Mouse (Mus musculus) cerebellum, postnatal 25 days (tissue): ENCODE measurements around the gene Tmem33.
A peak's percentile ranks its signal among the peaks of the same experiment; 100 is the strongest.

Experiments
- DNase-seq, 2 experiments: peaks; one replicate each; pipeline ENCODE4 v3.0.0; 2021; ENCODE audit warnings: mixed read lengths in 2 of 2

Tmem33 gene

DNA sequence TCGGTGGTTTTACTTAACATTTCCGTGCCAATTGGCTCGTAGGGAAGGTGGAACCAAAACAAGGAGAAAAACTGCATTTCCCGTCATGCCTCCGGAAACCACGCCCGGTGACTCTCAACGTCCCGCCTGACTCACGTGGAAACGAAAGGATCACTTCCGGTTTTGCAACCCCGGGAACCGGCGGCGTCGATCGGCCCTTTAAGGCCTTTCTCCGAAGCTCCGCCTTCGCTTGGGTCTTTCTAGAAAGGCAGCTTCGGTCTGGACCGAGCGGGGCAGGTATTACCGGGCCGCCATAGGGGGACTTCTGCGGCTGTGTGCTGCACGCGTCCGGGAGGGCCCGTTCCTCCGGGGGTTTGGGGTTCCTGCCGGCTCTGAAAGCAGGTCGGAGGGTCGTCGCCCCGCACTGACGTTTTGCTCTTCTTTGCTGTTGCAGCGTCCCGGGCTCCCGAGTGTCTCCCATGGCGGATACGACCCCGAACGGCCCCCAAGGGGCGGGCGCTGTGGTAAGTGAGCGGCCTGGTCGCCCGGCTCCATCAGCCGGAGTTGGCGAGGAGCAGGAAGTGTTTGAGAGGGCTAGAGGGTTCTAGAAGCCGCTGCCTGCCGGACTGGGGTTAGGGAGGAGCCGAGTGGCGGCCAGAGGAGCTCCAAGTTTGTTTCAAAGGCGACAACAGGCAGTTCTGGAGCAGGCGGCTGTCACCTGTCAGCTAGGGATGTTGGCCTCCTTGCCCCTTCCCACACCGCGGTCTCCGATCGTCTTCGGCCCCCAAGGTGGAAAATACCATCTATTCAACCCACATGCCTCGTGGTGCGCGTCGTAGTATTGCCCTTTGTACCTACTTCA is at the start of gene Tmem33:
Gene Tmem33 (plus strand): TSS at position 35 of the 841 bp plus-strand sequence.
- DNase-seq = peak; percentile 89 to 92

DNA sequence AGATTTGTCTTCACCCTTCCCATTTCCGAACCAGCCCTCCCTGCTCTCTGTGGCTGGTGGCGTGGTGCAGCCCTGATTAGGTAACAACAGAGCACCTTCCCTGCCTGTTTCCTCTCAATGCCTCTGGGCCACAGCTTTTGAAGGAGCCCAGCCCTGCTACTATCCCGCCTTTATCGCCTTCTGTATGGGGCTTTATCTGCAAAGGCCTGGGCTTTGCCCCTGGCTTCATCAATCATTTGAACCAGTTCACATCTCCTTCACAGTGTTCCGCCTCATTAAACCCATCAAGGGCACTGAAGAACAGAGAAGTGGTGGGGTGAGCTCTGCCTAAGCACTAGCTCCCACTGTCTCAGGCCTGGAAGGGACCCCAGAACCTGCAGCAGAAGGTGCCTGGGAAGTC is 47.2 kb upstream of the Tmem33 start:
- no peak for DNase-seq

DNA sequence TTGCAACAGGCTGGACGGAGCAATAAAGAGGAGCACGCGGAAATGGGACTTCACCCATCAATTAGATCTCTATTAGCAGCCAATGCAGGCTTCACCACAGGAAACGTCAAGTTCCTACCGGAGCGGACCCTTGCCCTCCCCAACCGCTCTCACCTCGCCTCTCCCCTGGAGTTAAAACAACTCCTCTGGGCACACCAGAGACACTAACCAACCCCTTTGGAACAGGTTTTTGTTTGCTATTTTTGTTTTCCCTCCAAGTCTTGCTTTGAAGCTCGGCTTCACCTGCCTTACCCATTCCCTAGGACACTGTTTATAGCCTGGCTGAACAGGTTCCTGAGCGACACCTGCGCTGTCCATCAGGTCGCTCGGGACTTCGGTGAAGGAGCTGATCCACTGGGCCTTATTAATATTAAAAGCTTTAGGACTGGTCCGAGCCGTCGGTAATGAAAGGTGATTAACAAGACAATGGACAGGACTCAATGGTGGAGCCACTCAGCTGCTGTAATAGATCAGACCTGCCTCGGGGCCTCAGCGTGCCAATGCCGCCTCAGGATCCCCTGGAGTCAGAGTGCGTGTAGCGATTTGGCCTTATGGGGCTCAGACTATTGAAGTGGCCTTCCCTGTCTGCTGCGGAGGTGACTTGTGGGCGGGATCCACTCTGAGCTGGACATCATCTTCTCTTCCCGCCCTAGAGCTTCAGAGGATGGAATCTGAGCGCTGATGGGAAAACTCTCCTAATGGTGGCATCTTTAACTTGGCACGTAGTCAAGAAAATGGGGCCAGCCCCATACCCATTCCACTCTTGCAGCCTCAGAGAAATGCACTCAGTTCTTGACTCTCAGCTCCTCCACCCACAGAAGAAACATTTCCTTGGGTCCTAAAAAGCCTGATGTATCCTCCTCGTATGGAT is 45.0 kb upstream of the Tmem33 start:
- DNase-seq = no peak

DNA sequence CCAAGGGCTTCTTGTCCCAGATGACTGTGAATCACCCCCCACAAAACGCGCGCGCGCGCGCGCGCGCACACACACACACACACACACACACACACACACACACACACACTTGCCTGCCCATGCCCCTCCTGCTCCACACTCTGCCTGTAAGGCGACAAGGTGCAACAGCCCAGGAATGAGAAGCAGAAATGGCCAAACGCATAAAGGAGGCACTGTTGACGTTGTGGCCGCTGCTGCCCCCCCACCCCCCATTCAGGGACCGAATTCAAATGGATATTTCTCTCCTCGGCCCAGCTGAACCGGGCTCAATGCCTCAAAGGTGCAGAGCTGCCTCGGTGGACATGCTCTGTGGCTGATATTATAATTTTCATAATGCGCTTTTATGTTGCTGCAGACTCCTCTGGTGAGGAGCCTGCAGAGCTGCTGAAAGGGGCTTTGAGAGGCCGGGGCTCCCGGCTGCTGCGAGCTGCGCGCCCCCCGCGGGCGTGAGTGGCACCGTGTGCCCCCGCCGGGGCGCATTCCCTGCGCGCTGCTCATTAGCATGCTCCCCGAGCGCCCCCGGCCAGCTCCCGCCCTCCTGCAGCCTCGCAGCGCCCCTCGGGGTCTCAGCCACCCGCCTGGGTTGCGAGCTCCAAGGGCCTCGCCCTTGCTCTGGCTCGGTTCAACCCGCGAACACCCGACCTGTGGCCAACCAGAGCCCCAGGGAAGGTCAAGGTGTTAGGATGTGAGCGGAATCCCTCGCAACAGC is 44.2 kb upstream of the Tmem33 start:
- no peak for DNase-seq

DNA sequence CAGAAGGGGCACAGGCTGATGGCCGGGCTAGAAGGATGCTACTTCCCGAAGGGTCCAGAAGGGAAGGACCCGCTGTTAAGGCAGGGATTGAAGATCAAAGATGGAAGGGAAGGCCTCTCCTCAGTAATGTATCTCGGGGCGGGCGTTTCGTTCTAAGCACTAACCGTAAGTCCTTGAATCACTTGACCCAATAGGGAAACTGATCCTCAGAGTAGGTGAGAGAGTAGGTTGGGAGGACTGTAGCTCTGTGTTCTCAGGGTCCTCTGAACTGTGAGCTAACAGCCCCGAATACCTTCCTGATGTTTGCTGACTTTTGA is 43.6 kb upstream of the Tmem33 start:
- no peak for DNase-seq

DNA sequence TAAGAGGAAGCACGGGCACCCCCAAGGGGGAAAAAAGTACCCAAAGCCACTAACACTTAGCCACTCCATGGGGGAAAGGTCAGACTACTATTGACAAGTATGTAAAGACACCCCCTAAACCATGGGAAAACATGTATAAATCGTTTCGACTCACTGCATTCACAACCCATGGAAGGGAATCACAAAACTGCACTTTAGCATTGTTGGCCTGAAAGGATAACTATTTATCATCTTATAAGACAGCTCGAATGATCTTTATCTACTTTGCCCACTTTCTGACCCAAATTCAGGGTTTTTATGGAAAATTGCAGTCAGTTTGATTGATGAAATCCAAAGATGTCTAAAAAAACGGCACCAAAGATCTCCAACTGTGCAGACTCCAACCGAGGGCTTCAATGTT is 38.5 kb upstream of the Tmem33 start:
- no peak for DNase-seq

DNA sequence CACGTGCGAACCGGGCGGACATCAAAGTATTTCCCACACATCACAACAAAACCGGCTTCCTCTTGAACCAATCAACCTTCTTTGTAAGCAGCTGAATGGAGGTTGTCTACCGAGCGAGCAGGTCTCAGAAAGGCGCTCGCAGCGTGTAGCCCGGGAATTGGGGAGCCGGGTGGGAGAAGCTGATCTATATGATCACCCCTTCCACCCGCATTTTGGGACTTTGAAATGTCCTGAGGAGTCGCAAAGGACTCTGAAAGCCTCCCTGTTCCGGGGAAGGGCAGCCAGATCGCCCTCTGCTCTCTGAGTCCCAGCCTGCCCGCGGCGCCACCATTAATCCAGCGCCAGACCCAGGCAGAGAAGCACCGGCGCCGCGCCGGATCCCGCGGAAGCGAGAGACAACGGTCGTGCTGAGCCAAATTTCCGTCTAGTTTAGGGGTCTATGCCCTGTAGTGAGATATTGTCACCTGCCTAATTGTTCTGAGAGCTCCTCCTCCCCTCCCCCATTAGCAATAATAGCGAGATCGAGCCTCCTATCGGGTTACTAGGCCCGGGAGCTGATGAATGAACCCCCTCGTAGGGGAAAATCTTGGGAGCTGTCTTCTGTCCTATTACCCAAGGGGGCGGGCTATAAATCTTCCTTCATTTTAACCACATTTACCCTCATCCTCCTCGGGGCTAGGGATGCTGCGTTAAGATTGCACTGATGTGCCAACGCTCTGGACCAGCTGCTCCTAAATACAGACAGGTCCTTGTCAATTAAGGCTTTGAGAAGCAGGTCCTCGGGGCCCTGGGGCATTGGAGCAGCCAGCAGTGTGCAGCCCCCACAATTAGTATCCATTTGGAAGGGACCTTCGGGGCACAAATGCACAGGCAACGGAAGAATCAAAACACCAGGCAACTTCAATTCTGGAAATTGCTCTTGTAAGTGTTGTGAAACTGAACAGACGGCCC is 37.6 kb upstream of the Tmem33 start:
- peak; percentile 28 for DNase-seq

DNA sequence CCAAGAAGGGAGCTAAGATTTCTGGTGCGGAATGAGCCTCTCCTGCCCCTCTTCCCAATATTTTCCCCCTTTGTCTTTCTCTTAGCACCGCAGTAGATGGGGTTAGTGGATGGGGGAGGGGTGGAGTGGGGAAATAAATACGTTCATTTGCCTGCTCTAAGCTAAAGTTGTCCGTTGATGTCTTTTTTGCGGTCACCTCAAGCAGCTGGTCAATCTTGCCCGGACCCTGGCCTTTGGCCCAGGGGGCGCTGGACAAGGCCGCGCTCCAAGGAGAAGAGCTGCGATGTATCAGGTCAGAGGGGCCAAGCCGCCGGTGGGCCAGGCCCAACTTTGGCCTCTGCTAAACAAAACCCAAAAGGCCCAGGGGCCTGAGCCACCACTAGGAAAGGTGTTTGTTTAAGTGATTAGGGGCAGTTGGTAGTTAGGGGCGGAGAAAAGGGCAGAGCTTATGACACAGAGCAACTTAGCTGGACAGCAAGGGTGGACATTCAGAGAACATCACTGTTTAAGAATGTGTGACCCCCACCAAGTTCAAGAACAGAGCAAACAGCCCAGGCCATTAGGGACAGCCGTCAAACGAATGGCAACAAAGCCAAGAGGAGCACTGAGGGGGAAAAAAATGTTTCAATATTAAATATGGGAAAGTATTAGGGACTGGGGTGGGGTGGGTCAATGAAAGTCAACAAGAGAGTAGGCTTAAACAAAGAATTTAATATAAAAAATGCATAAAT is 36.8 kb upstream of the Tmem33 start:
- DNase-seq = no peak

DNA sequence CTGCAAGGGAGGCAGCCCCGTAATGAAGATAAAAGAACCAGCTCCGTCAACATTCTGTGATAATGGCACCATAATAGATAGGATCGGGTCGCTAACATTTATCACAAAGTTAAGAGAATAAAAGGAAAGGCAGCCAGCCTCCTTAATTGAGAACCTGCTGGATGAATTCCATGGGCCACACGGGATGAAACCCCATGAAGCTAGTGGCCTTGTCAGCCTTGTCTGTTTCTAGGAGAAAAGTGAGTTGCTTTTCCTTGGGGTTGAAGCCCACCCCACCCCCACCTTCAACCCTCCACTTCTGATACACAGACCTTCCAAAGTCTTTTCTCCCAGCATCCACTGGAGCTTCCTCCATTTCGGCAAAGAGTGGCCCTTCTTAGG is 36.3 kb upstream of the Tmem33 start:
- DNase-seq = no peak

DNA sequence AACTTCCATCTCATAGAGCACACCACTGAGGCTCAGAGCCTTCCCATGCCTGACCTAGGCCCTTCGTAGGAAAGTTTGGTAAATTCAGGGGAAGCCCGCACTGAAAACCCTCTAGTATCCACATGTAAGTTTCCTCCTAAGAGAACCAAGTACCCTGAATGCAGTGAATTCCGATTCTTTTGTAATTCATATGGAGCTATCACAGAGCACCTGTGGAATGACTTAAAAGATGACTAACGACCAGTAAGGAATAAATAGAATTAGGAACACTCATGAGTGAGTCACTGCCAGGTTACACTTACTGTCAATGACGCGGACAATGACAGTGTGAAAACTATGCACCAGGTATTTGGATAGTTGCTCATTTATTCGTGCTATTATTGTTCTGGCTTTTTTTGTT is 34.6 kb upstream of the Tmem33 start:
- no peak for DNase-seq

DNA sequence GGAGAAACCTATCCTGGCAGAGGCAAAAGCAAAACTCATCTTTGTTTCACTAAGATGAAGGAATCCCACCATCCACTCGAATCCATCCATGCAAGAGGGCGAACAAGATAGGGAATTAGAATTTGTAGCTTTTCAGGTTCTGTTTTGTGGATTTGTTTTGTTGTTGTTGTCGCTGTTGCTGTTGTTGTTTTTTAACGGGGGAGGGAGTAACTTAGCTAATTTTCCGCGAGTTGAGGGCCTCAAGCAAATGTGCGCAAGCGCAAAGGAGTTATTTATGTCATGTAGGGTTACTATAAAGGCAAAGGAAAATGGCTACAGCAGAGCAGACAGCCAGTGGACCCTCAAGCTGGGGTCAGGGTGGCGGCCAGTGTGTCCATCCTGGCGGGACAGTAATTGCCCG is 33.1 kb upstream of the Tmem33 start:
- DNase-seq = no peak

DNA sequence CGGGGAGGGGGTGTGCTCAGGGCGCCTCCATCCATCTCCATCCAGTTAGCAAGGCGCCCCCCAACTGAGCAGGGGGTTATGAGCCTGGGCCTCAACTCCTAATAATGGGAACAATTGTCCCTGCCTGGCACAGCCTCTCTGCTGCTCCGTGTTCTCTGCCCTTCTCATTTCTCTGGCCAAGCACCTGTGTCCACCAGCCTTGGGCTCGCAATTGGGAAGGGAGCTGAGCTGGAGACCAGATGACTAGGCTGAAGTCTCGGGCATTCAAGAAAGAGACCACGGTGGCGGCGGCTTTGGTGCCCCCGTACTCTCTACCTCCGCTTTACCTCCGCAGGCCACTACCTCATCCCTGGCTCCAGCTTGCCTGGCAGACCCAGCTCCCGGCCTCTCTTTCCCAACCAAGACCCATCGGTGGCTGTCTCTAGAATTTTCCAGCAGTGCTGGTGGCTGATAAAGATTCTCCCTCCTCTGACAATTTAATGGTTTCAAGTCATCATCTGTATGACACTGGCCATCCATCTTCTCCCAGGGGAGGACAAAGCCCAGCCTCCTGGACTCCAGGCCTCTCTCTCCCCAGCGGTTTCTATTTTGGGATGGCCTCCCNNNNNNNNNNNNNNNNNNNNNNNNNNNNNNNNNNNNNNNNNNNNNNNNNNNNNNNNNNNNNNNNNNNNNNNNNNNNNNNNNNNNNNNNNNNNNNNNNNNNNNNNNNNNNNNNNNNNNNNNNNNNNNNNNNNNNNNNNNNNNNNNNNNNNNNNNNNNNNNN is 32.5 kb upstream of the Tmem33 start:
- no peak for DNase-seq

DNA sequence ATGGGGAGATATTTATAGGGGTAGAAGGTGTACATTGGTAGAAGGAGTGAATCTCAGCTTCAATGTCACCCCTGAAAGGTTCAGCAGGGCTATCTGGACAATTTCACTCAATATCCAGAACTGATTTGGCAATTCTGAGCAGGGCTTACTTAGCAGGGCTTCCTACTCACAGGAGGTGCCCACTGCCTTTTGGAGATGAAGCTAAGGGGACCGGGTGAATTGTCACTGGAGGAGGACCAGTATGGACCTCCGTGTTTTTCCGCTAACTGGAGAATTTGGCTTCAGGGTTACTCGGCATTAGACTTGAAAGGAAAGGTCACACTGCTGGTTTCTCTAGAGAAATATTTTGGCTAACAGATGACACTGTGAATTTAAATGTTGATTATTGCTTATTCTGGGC is 25.7 kb upstream of the Tmem33 start:
- no peak for DNase-seq

DNA sequence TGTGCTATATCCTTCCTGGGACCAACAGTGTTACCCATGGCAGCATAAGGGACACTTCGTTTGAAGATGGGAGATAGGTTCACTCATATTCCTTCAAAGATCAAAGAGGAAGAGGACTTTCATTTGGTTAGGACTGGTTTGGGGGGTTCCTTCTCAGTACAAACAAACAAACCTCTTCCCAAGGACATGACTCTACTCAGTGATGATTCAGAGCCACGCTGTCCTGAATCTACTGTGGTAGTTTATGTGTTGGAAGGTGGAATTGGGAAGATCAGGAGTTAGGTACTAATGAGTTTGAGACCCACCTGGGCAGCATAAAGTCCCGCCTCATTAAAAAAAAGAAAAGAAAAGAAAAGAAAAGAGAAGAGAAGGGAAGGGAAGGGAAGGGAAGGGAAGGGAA is 24.9 kb upstream of the Tmem33 start:
- DNase-seq = no peak

DNA sequence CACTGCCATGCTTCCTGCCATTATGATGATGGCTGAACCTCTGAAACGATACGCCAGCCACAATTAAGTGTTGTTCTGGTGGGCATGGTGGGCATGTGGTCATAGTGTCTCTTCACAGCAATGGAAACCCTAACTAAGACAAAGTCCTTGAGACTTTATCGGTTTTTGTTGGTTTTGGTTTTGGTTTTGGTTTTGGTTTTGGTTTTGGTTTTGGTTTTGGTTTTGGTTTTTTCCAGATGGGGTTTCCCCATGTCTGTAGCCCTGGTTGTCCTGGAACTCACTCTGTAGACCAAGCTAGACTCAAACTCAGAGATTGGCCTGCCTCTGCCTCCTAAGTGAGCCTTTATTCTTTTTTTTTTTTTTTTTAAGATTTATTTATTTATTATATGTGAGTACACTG is 23.8 kb upstream of the Tmem33 start:
- DNase-seq = no peak

DNA sequence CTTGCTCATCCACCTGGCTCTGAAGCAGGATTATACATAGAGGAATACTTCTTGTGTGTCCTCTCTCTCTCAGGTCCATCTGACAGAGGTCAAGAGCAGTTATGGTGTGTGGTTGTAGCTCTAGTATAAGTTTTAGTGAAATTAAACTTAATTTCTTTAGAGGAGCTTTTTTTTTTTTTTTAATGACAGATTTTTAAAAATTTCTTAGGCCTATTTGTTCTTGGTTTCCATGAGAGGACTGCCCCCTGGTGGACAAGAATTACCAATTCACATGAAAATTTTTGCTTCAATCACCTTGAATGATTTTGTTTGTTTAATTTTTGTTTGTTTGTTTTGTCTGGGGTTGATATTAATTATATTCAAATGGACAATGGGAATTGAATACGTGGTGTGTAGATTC is 22.1 kb upstream of the Tmem33 start:
- peak in 1 of 2 experiments; percentile 39 for DNase-seq

DNA sequence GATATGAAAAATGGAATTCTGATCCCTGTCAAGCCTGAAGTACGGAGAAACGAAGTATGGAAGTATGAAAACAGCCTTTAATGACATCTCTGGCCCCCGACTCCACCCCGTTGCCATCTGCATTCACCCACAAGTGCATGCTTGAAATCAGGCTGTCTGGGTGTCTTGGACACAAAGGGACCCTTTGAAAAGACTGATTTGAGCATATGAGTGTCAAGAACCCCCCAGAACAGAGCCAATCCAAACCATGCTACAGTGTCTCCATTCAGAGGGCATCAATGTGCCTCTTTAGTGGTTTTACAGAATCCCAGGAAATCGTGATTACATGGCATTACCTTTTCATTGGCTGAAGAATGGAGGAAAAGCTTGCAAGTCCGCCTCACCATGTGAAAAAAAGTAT is 18.7 kb upstream of the Tmem33 start:
- no peak for DNase-seq

DNA sequence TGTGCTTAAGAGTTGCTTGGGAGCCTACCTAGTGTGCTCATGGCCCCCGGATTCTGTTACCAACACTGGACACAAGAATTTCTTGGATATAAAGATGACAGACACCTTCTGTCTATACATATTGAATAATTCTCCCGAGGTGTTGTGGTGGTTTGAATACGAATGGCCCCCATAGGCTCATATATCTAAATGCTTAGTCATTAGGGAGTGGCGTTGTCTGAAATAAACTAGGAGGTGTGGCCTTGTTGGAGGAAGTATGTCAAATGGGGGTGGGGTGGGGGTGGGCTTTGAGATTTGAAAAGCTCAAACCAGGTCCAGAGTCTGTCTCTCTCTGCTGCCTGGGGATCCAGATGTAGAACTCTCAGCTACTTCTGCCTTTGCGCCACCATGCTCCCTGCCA is 17.1 kb upstream of the Tmem33 start:
- no peak for DNase-seq

DNA sequence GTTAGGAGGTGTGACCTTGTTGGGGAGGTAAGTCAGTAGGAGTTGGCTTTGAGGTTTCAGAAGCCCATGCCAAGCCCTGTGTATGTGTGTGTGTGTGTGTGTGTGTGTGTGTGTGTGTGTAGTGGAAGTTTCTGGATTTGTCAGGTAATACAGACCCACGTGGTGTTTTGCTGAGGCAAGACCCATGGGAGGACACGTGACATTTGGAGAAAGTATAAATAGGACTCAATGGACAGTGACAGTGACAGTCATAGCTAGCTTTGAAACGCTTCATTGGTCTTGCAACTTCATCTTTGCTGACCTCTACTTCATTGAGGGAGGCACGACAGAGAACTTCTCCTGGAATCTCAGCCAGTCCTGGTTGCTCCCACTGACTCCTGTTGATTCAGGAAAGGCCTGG is 8.1 kb upstream of the Tmem33 start:
- DNase-seq = no peak

DNA sequence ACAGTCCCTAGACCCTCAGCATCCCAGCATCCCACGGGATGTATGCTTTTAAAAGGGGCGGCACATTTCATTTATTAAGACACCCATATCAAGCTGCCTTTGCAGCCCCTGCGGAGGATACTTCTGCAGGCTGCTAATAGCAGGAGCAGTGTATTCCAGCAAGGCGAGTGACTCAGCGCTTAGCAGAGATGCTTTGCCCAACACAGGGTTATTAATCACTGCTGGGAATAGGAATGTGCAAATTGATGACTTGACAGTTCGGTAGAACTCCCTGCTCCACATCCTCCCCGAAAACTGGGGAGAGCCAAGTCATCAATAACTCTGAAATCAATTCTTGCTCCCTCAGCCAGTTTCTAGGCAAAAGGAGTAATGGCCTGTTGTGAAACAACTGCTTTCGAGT is 4.7 kb upstream of the Tmem33 start:
- no peak for DNase-seq

DNA sequence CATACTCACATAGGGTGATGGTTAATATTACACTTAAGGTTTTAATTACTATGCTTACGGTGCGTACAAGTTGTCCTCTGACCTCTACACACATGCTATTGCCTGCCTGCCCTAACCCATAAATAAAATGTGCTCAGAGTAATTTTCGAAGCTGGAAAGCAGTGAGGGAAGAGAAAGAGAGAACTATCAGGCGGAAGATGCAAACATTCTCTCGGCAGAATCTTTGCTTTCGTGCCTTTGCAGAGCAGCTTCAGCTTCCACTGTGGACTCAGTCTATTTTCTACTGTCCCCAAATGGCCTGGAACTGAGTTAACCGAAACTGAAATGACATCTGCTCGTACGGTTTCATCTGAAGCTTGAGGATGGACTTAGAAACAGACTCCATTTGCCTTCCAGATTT is 1.9 kb upstream of the Tmem33 start:
- DNase-seq = no peak
